Mouse (Mus musculus) testis, postnatal 10 days (tissue): ENCODE results near the gene Pafah2.
A peak's percentile ranks its signal among the peaks of the same experiment; 100 is the strongest.

Experiments
- DNase-seq: peaks from one replicate; pipeline ENCODE4 v3.0.0; 2021; ENCODE audit warnings: low spot score

Gene Pafah2

DNA sequence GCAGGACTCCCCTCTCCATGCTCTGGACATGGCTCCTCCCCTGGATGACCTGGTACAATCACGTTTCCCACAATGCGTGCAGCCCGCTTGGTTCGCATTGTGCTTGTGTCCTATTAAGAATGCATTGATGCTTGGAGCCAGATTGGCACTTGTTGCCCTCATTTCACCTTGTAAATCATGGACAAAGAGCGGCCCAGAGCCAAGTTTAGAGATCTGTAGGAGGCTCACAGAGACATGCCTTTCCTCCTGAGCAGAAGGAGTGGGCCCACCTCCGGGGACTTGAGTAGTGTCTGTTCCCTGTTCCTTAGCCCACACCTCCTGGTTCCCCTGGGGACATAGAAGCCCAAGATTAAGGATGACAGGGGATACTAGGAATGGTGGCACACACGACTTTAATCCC is 27.8 kb downstream of the Pafah2 start:
- no peak for DNase-seq

DNA sequence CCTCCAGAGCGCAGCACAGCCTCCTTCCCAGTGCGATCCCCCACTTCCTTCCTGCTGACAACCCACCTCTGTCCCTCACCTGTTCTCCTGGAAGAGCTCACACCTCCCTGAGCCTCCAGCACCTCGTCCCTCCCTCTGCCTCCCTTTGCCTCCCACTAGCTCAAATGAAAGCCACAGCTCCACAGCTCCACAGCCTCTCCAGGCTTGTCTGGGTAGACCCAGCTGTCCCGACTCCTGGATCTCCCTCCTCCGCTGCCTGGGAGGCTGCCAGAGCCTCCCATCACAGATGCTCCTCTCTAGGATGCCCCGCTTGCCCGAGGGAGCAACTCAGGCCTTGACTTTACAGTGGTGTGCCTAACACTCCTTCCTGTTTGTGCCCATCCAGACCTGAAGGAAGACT is 29.0 kb downstream of the Pafah2 start:
- DNase-seq: no peak

DNA sequence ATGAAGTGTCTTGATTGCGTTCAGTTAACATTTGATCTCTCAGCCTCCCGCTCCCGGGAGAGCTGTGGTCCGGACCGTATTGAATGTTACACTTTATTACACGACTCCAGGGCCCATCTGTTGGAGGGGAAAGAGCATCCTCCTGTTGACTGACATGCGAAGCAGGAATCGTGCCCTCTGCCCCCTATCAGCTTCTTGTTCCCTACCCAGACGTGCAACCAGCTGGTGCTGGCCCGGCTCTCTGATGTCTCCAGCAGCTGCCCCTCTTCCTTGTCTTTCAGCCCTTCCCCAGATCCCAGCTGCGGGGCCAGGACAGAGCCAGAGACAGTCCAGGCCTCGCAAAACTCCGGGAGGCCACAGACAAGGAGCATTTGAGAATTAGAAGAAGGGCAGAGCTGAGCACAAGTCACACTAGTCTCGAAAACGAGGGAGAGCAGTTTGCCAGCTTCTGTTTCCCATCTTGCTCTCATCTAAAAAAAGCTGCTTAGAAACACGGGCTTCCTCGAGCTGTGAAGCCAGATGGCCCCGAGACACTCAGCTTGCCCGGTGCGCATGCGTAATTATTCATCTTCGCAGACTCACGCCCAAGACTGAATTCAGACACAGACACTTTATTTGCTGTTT is 34.4 kb downstream of the Pafah2 start:
- DNase-seq: no peak

DNA sequence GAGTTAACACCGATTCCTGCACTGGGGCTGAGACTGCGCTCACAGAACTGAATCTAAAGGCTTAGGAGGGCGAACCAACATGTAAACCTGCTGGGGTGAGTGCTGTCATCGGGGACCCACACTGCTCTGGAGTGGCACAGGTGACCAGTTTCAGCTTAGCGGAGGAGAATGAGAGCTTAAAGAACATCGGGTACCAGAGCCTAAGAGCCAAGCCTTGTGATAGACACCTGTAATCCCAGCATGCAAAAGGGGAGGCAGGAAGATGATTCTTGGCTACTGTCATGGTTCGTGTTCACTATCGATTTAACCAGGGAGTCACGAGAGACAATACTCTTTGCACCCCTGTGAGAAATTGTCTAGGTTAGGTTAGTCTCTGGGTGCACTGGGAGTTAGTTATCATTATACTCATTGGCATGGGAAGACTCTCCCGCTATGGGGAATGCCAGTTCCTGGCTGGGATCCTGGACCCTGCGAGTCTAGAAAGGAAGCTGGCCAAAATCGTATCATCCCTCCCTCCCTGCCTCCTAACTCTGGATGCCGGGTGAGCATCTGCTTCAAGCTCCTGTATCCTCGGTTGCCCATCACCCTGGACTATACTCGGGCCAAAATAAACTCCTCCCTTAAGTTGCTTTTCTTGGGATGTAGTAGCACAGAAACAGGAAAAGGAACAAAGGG is 36.7 kb downstream of the Pafah2 start:
- no peak for DNase-seq

DNA sequence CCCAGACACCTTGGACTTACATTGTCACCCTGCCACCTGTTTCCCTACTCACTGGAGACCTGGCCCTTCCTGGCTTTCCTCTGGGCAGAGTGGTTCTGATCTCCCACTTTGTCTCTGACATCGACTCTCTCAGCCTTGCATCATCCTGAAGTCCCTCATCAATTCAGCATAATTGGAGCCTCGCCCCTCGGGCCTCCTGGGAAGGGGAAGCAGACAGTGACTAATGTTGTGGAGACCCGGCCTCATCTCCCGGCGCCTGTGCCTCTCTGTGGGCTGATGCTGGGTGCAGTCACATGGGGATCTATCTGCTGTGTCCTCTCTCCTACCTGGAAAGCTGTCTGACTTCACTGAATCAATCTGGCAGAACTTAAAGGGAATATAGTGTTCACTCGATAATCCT is 40.1 kb downstream of the Pafah2 start:
- no peak for DNase-seq

DNA sequence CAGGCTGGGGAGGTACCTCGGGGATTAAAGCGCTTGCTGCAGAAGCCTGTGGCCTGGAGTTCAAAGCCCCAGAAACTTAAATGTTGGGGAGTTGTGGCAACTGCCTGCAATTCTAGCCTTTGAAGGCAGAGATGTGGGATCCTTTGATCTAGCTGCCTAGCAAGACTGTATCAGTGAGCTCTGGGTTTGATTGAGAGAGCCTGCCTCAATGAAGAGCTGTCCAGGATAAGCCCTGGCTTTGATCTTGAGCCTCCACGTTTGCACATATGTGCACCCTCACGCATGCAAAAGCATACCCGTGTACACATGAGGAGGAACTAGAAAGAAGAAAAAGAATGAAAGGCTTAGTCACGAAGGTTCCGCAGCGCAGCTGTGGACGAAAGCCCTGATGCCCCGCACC is 40.5 kb downstream of the Pafah2 start:
- no peak for DNase-seq

DNA sequence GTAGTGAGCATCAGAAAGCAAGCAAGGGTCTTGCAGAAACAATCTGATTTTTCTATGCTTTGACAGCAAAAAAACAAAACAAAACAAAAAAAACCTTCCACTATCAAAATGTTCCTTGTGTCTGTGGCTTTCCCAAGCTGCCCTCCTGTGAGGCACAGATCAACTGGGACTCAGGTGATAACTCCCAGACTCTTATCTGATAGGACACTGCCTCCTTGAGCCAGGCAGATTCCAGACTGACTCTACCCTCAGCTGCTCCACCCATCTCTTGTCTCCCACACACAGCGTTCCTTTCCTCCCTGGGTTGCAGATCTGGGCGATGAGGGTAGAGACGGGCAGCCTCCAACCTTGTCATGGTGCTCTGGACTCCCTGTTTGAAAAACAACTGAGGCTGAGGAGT is 43.0 kb downstream of the Pafah2 start:
- DNase-seq: no peak

DNA sequence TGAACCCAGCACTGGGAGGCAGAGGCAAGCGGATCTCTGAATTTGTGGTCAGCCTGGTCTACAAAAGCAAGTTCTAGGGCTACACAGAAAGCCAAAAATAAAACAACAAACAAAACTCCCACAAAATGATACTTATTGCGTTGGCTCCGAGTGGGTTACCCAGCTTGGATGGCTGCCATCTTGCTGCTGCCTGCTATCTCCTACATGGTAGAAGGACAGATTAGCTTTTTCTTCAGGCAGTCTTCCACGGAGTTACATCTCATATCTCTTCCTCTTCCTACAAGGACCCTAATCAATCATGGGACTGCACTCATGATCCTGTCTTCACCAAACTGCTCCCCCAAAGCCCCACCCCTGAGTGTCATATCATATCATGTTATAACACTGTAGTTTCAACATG is 43.8 kb downstream of the Pafah2 start:
- DNase-seq: no peak

DNA sequence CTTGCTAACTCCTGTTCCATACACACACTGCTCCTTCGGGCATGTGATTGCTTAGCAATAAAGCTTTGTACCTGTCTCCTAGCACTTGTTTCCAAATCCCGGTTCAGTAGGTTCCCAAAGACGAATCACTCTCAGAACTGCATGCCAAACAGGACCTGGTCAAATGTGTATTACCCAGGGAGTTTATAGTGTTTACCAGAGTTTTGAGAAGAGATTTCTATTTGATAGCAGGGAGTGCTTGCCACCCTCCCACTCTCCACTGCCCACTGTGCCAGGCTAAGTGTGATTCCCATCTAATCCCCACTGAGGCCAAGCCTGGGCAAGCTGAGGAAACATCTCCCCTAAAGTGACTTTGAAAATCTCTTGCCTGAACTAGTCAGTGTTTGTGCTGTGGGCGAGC is 46.1 kb downstream of the Pafah2 start:
- no peak for DNase-seq

DNA sequence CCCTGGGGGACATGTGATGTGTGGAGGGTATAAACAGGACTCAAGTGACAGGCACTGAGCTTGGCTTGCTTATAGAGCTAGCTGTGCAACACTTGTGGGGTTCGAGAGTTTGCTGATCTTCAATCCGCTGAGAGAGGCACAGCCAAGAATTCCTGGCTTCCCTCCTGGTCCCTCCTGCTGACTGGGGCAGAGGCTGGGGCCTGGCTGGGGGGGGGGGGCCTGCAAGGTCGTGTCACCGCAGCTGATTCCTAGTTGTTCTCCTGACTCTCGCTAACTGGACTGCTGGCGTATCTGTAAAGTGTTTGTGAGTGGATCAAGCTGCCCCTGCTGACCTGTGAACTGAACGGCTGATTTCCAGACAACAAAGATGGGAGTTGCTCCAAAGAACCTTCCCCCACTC is 47.5 kb downstream of the Pafah2 start:
- no peak for DNase-seq

DNA sequence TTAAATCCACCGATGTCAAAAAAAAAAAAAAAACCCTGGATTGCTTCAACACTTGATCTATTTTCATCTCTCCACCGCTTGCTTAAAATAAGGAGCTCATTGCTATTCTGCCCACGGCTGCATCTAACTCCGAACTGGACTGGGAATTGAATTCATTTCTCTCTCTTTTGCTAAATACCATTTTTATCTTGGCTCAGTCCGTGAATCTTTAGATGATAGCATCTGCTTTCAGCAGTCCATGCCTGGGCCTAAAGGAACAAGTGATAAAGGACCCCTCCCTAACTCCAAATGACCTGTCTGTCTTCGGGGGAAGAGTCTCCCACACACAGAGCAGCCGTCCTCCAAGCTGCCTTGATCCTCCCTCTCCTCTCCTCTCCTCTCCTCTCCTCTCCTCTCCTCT is 48.8 kb downstream of the Pafah2 start:
- no peak for DNase-seq

DNA sequence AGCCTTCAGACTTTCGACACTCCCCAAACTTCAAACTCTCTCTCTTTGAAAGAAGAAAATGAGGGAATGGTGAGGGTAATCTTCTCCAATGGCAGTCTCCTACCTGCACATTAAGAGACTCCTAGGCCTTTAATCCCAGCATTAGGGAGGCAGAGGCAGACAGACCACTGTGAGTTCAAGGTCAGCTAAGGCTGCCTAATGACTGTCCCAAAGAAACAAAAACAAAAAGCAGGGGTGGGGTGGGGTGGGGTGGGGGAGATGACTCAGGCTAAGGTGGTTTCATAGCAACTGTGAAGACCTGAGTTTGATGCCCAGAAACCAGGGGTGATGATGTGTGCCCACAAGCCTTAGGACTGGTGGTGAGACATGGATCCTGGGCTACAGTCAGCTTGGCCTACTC is 49.4 kb downstream of the Pafah2 start:
- no peak for DNase-seq

DNA sequence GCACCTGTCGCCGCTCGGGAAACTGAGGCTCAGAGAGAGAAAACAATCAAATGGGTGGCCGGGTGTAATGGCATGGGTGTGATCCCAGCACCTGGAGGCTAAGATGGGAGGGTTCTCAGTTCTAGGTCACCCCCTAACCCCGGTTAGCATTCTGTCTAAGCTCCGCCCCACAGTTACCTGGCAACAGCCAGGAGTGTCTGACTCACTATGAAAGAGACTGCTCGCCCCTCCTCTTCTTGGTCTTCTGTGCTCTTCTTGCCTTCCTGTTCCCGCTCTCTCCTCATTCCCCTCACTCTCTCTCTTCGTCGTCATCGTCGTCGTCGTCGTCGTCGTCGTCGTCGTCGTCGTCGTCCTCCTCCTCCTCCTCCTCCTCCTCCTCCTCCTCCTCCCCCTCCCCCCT is 51.8 kb downstream of the Pafah2 start:
- DNase-seq: no peak

DNA sequence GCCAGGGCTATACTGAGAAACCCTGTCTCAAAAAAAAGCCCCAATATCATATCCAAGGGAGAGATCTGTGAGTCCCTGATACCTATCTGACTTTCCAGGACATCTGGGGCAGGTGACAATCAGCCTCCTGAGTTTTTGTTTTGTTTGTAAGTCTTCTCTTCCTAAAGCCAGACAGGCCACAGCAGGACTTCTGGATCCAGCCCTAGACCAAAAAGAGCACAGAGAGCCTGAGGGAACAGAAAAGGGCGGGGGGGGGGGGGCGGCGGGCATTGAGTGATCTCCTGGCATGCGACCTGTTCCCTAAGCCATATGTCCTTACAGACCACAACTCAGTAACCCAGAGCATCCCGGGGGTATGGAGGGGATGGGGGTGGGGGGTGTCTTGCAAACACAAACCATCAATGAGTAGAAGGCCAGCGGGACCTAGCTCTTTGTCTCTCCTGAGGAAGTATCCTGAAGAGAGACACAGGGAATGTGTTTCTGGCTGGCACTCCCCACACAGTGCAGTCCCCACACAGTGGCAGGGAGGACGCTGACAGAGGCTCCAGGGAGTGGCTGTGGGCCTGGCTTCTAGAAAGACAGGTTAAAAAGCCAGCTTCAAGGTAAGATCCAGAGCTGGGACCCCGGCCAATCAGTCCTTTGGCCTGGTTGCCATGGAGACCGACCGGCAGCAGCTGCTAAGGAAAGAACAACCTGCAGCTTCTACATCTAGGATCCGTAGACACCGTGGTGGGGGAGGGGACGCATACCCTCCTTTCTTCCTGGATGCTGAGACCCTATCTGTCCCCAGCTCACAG is 53.7 kb downstream of the Pafah2 start:
- peak; percentile 67 for DNase-seq

DNA sequence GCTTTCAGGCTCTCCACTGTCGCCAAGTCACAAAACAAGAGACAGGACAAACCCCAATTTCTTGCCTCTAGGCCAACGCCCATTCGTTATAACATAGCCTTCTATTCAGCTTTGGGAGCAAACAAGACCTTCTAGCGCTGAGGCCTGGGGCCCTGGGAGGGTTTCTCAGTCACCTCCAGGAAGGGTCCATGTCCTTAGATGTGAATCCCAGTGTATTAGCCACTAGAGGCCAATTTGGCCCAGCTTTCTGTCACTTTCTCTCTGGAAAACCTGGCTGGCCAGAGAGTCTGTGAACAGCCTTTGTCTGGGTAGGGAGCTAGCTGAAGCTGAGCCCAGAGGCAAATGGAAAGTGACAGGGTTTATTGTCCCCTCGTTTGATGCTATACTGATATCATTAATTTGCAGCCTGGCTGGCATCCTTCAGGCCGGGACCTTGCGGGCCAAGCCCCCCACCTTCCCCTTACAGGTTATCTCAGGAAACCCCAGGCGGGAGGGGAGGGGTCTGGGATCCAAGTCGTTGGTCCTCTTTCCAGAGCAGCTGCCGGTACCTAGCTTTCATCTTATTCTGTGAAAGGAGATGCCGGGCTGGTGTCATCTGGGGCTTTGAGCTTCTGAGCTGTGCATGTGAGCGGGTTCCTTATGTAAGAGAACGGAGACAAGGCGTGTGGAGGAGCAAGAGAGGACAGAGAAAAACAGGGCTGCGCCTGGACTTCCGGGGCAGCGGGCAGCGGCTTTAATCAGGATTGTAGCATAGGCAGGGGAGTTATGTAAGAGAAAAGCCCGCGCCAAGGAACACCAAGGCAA is 54.5 kb downstream of the Pafah2 start:
- DNase-seq: no peak

DNA sequence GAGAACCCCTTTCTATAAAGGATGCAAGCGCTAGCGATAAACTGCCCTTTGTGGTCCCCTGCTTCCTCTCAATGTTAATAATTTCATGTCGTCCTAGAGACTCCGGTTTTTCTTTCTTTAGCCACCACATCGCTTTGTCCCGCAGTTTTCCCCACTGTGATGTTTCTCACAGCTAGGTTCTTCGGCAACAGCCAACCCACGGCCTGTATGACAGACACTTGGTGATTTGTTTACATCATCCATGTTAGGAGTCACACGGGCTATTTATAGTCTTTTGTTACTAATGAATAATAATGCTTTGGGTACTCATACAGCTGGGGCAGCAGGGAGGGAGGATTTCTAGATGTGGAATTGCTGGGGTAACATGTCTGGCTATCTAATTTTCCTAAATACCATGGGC is 55.4 kb downstream of the Pafah2 start:
- no peak for DNase-seq

DNA sequence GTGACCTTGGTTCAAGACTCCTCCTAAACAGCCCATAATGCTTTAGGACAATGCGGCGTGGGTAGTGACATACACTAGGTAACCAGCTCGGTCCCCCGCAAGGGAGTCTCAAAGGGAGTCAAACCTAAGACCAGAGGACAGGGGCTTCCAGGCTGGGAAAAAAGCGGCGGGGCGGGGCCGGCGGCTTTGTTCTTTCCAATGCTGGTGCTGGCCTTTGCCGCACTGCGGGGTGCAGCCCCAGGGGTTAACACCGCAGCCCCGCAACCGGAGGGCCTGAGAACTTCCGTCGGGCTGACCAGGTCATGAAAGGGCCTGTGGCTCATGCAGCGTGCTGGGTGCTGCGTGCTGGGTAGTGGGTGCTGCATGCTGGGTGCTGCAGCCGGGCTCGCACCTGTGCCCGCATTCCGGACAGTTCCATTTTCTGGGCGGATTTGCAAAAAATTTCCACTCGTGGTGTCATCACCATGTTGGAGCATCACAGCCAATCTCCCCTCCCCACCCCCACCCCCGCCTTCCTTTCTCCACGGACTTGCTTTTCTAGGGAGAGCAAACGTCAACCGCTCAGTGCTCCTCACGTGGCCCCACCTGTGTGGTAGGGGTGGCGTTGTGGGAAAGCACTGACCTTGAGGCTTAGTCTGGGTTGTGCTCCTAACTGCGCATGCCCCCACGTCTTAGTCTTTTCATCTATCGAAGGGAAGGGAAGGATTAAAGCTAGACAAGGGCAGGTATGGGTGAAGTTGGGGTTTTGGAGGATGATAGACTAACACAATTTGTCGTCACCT is 57.7 kb downstream of the Pafah2 start:
- peak; percentile 69 for DNase-seq

DNA sequence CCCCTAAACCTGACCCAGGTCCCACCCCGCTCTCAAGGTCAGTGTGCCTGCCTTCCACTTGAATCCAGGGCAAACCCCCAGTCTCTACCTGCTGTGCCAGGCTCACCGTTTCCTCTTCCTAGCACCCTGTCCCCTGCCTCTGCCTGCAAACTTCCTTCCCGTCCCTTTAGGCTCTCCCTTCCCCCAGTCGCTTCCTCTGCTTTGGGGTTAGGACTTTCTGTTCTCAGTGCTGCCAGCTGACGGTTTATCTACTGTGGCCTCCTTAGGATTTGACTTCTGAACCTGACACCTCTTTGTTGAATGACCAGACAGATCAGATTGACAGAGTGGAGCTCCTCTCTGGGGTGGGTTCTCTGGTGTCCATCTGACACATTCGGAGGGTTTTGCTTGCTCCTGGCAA is 59.2 kb downstream of the Pafah2 start:
- no peak for DNase-seq

DNA sequence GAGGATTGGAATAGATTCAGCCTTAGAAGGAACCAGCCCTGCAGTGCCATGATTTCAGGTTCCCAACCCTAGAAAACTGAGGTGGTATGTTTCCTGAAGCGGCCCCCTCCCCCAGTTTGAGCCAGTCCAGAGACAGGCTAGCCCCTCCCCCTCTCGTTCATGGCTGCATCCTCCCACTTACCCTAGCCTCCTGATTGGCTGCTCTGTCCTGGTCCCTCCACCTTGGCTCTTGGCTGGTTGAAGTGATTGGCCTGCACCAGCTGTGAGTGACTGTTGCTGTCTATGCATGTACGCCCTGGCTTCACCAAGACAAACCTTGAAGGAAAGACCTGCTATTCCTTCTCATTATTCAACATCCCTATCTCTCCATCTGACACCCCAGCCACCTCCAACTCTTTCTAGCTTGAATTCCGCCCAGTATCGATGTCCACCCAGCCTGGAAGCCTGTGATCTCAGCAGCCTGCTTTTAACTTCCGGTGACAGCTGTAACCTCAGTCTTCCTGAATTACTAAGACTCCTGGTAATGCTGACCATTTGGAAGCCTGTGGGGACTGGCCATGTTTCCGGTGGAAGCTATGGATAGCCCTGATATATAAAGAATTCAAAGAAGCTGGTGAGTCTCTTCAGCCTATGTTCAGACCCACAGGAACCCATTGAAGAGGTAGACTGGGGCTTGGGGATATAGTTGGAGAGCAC is 61.2 kb downstream of the Pafah2 start:
- no peak for DNase-seq

DNA sequence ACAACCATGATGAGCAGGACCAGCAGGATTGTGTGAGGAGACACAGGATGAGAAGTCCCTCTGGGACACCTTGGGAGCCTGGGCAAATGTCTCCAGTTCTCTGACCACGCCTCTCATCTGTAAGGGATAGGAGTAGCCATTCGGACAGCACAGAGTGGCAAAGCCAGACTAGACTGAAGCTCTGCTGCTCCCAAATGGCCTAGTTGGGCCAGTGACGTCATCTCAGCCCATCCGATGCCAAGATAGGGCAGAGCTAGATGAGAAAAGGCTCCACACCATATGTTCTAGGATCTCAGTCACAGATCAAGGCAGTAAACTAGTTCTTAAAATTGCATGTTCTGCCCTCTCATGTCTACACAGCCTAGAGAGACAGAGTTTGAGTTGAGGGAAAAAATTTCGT is 62.7 kb downstream of the Pafah2 start:
- DNase-seq: no peak

DNA sequence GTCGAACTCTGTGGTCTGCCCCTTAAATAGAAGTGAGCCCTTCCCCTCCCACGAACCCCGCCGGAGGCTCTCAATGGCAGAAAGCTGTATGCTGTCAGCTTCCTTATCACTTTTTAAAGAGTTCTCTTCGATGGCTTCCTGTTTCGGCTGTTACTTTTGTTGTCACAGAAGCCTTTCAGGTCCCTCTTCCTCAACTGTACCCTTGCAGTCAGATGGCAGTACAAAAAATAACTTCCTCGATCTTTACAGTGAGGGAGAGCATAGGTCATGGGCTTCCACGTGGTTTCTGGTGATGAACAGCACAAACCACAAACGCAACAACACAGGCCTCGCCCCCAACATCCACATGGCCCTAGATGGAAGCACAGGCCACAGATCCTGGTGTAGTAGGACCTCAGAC is 64.2 kb downstream of the Pafah2 start:
- DNase-seq: no peak
